Mouse (Mus musculus) thymus, postnatal 10 days (tissue): Measurements from ENCODE around the gene 6030468B19Rik.
"Not testable (repeated sequence)": the region's sequence is repeated elsewhere in the genome, so short reads cannot be mapped to it uniquely, and the experiment has no call there.

Experiments
- DNase-seq, 2 experiments: peaks; one replicate each; pipeline ENCODE4 v3.0.0; 2021; ENCODE audit warnings: low spot score in 2 of 2

6030468B19Rik gene

GRCm38 (mm10) chr11:117828149-117828887 is 30.9 kb downstream of the 6030468B19Rik start:
- peak in 1 of 2 experiments; percentile 52 for DNase-seq

GRCm38 (mm10) chr11:117828888-117829604 is 31.6 kb downstream of the 6030468B19Rik start:
- DNase-seq: no peak

- DNase-seq: no peak
Measured at GRCm38 (mm10) chr11:117829671-117830215, 32.3 kb downstream of the 6030468B19Rik start.

GRCm38 (mm10) chr11:117830401-117830800 is 32.9 kb downstream of the 6030468B19Rik start:
- no peak for DNase-seq

- DNase-seq: peak; percentile 89 to 95
Measured at GRCm38 (mm10) chr11:117832086-117832969, 34.9 kb downstream of the 6030468B19Rik start.

GRCm38 (mm10) chr11:117833509-117833908 is 36.0 kb downstream of the 6030468B19Rik start:
- DNase-seq: not testable (repeated sequence)

- no peak for DNase-seq
Measured at GRCm38 (mm10) chr11:117834086-117834485, 36.6 kb downstream of the 6030468B19Rik start.

- no peak for DNase-seq
Measured at GRCm38 (mm10) chr11:117836306-117836705, 38.8 kb downstream of the 6030468B19Rik start.

- no peak for DNase-seq
Measured at GRCm38 (mm10) chr11:117838572-117838971, 41.1 kb downstream of the 6030468B19Rik start.

GRCm38 (mm10) chr11:117839021-117839420 is 41.6 kb downstream of the 6030468B19Rik start:
- no peak for DNase-seq

GRCm38 (mm10) chr11:117840910-117841309 is 43.5 kb downstream of the 6030468B19Rik start:
- no peak for DNase-seq

- no peak for DNase-seq
Measured at GRCm38 (mm10) chr11:117843434-117843833, 46.0 kb downstream of the 6030468B19Rik start.

GRCm38 (mm10) chr11:117844997-117845396 is 47.5 kb downstream of the 6030468B19Rik start:
- no peak for DNase-seq

- no peak for DNase-seq
Measured at GRCm38 (mm10) chr11:117845651-117846050, 48.2 kb downstream of the 6030468B19Rik start.

- DNase-seq: no peak
Measured at GRCm38 (mm10) chr11:117846640-117847039, 49.2 kb downstream of the 6030468B19Rik start.

GRCm38 (mm10) chr11:117847593-117848215 is 50.2 kb downstream of the 6030468B19Rik start:
- DNase-seq: no peak

- peak; percentile 53 to 56 for DNase-seq
Measured at GRCm38 (mm10) chr11:117848271-117848984, 51.0 kb downstream of the 6030468B19Rik start.

GRCm38 (mm10) chr11:117848985-117849671 is 51.7 kb downstream of the 6030468B19Rik start, which contains the start of gene Birc5:
Gene Birc5 (plus strand): TSS chr11:117849251.
- peak; percentile 94 to 98 for DNase-seq

GRCm38 (mm10) chr11:117852875-117853274 is 55.4 kb downstream of the 6030468B19Rik start:
- no peak for DNase-seq

GRCm38 (mm10) chr11:117854241-117854640 is 56.8 kb downstream of the 6030468B19Rik start:
- no peak for DNase-seq
